Mouse (Mus musculus) CD8-positive naive resting alpha-beta T cell, adult 57 days (primary cell): ENCODE data around the gene Smo. TPM values are rescaled to one million over a fixed set of nuclear protein-coding genes. Genes with fewer than 3 reads are reported as not detected.

ENCODE experiments used
- total RNA-seq: library from RNA; stranded (reverse); gene quantifications from one replicate; pipeline ENCODE4 v1.2.4, GENCODE M21; 2023

The Smo gene
- 0.55 TPM for total RNA-seq

GRCm38 (mm10) chr6:29735336-29735688 is at the start of gene Smo:
Gene Smo (plus strand): TSS chr6:29735503.

GRCm38 (mm10) chr6:29693953-29694352 is 41.4 kb upstream of the Smo start, which contains the start of gene Tspan33:
Gene Tspan33 (plus strand): TSS chr6:29694222.

GRCm38 (mm10) chr6:29767813-29768660 is 32.7 kb downstream of the Smo start, which contains the start of gene Ahcyl2:
Gene Ahcyl2 (plus strand): TSS chr6:29768011.

Other genes starting within 250 kb of the Smo start
- not detected for gene Kcp, start 227.6 kb upstream of the Smo start, total RNA-seq
- gene Irf5, start 208.9 kb upstream of the Smo start, total RNA-seq, result 16.3 TPM
- 97.9 TPM for gene Tnpo3, start 125.6 kb upstream of the Smo start, total RNA-seq
- gene Tspan33, start 41.3 kb upstream of the Smo start, total RNA-seq, result 0.77 TPM
- 54.6 TPM for gene Ahcyl2, start 32.5 kb downstream of the Smo start, total RNA-seq
- 0.40 TPM for gene Strip2, start 181.5 kb downstream of the Smo start, total RNA-seq